Mouse (Mus musculus): ENCODE data around the gene Apoe. TPM values are rescaled to one million over a fixed set of nuclear protein-coding genes. Genes with fewer than 3 reads are reported as not detected.

Apoe gene
- total RNA-seq, 2 experiments from 2014 or later: 100 to 116 TPM

DNA sequence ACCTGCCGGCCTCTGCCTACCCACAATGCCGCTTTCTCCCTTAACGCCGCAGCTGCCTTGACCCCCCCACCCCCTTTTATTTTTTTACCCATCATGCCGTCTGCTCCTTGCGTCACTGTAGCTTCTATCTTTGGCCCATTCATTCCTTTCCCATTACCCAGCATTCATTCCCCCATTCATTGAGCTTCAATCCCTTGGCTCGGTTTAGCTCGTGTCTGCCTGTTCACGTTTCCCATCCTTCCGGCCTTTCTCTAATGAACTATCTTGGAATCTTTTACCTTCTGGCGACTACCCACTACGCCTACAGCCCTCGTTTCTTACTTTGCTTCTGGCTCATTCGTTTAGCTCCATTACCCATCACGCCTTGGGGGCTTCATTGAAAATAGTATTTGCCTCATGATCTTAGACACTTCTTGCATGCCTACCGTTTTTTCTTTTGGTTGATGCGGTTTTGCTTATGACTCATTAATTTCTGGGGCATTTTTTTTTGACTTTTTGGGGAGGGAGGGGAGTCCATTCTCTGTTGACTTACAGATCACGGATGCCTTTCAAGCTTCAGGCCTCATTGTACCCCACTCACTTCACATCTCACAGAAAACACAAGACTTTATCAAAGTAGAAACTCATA lies 17.2 kb upstream of the Apoe start:
- DNase-seq: no peak

GRCm38 (mm10) chr7:19715239-19716054 lies 16.5 kb upstream of the Apoe start, which contains the start of gene Tomm40:
Gene Tomm40, minus strand, starts transcription at chr7:19715438.
- peak; percentile 94 for DNase-seq

GRCm38 (mm10) chr7:19714836-19715235 lies 15.8 kb upstream of the Apoe start:
- DNase-seq: peak; percentile 45

DNA sequence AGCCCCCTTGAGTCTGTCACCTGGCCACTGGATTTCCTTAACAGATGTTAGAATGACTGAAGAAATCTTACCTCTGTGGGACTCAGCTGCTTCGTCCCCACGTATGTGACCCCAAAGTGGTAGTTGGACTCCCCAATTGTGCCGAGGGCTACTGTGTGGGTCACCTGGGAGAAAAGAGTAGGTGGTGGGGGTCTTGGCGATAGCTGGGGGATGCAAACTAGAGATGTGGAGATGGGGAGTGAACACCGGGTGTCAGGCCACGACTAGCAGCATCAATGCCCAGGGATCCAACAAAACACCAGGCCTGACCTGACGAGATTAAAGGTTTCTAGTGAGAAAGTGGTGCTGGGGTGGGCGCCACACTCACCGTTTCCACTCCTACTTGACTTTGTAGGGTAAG lies 14.6 kb upstream of the Apoe start:
- DNase-seq: no peak

DNA sequence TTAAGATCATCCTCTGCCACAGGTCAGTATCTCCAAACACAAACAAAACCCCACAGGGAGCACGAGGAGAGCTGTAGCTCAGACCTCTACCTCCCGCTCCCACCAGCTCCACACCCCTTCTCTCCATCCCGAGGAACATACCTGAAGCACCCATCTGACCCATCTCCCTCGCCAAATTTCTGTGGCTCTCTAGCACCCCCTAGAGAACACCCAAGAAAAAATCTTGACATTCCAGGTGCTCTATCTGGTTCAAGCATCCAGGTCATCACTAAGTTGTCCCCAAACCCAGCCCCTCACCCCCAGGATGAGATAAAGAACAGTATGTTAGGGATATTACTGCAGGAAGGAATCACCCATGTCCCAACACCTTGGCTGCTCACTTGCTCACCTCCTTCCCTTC lies 14.2 kb upstream of the Apoe start:
- DNase-seq: no peak

- DNase-seq: no peak
Observed at GRCm38 (mm10) chr7:19712414-19712813, 13.4 kb upstream of the Apoe start.

DNA sequence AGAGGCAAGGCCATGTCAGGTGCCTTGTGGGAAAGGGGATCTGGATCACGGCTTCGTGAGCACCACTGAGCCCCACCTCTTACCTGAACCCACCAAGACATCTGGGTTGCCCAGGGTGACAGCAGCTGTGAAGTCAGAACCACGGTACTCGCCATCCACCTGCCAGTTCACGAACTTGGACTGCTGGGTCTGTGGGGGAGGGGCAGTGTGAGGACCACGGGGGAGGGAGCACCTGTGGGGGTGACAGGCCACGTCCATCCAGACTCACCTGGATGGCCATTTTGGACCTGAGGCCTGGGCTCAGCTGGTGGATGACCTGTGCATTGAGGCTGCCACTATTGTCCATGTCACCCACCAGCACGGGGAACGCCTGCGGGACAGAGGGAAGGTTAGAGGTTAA lies 11.7 kb upstream of the Apoe start:
- no peak for DNase-seq

DNA sequence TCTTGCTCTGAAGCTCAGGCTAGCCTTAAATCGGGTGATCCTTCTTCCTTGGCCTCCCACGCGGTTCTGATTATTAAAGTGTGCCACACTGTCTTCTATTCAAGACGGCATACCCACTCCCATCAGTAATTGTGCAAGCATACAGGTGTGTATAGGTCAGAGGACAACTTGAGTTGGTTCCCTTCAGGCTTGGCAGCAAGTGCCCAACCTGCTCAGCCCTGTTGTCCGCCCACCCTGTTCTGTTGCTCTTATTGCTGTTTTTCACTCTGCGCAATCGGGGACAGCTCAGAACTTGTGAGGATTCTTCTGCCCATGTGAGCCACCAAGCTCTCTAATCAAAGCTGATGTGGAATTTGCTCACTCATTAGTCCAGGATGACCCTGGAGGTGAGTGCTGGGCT lies 6.3 kb upstream of the Apoe start:
- DNase-seq: no peak

DNA sequence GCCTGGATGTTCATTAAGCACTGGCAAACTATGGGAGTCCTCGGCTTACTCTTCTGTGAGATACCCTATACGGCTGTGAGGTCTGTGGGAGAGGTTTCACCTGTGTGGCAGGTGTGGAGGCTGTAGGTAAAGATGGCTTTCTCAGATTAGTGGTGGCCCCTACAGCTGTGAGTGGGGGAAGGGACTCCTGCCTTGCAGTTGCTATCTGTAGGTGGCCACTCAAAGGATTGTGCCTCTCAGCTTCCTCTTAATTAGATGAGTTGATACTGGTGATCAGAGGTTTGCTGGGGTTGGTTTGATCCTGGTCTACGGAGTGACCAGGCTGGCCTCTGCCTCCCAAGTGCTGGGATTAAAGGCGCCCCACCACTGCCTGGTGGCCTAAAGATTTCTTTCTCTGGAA lies 5.5 kb upstream of the Apoe start:
- no peak for DNase-seq

- DNase-seq: no peak
Observed at GRCm38 (mm10) chr7:19702859-19703555, 4.0 kb upstream of the Apoe start.

DNA sequence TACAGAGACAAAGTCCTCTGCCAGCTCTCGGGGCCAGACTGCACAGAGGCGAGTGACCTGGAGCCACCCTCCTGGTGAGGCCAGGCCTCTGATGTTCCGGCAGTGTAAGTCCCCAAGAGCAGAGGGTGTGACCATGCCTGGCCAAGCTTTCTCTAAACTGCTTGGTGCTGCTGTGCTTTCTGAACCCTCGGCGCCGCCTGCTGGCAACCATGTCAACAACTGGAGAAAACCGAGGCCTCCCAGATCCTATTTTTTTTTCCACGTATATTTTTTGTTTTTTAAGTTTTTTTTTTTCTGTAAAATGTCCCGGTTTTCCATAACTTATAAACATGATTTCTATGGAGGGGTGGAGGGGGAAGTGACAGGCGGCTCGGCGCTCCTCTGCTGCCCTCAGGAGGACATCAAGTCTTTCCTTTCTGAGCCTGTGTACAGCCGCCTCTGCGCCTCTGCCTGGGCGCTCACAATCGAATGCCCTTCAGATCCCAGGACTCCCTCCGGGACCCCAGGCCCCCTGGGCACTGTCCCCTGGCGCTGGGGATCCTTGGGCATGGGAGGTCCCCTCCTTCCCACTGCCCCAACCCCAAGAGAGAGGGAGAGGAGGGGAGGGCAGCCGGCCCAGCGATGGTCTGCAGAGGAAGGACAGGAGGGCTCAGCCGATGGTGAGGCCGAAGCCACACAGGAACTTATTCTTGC lies 2.2 kb upstream of the Apoe start:
- peak; percentile 70 for DNase-seq

- DNase-seq: no peak
Observed at GRCm38 (mm10) chr7:19700299-19701068, 1.5 kb upstream of the Apoe start.

- DNase-seq: no peak
Observed at GRCm38 (mm10) chr7:19699827-19700148, 800 bp upstream of the Apoe start.

DNA sequence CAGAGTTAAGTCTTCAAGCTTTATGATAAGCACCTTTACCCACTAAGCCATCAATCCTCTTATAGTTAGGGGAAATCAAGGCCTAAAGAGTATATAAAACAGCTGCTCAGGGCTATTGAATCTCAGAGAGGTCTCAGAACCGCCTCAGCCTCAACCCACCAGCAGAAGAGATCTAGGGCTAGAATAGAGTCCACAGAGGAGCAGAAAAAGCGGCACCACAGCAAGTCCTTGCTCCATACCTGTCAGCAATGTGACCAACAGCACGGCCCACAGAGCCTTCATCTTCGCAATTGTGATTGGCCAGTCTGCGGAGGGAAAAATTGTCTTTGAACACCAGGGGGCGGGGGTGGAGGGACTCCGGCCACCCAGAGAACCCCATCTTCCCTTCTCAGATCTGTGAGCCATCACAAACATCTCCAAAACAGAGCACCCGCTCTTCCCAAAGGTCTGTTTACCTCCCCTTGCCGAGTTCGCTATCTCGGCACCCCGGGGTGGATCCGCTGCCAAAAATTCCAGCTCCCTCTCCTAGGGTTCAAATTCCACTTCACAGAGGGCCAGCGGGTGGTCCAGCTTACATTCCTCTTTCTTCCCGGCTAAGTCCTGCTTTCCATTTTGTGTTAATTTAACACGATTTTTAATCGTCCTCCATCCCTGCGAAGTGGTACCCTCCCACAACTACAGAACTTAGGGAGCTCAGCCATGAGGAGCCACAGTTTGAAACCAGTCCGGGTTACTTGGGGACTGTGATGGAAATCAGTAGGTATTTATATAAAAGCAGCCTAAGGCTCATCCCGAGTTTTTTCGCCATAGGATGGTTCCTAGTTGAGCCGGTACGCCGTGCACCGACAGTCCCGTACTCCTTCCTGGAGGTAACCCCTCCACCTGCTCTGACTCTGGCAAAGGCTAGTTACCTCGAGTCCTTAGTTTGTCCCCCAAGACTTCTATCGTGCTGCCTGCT lies 760 bp downstream of the Apoe start:
- no peak for DNase-seq

GRCm38 (mm10) chr7:19696336-19696873 lies 2.6 kb downstream of the Apoe start:
- DNase-seq: no peak

DNA sequence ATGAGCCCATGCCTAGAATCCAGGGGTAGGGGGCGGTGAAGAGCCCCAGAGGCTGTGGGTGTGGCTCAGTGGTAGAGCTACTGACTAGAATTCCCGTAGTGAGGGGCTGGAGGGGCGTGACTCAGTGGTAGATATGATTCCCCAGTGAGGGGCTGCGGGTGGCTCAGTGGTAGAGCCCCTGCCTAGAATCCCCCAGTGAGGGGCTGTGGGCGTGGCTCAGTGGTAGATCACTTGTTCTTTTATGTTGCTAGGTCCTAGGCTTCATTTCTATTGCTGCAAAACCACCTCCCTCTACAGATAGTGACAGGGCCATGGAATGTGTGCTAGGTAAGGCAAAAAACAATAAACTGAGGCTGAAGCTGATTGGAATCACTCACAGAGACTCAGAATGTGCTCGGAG lies 3.1 kb downstream of the Apoe start:
- no peak for DNase-seq

DNA sequence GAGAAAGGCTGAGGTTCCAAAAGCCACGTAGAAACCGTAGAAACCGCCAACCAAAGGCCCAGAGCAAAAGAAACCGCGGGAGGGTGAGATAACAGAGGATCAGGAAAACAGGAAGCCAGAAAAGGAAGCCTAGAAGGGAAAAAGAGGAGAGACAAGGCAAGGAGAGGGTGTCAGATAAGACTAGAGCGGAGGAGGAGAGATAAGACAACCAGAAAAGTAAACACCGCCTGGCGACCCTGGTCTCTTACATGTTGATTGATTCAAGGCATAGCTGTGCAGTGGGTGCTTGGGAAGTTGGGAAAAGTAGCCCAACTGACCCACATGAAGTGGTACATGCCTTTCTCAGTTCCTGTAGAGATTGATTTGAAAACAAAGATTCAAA lies 3.8 kb downstream of the Apoe start:
- DNase-seq: no peak

GRCm38 (mm10) chr7:19694336-19695212 lies 4.4 kb downstream of the Apoe start:
- no peak for DNase-seq

DNA sequence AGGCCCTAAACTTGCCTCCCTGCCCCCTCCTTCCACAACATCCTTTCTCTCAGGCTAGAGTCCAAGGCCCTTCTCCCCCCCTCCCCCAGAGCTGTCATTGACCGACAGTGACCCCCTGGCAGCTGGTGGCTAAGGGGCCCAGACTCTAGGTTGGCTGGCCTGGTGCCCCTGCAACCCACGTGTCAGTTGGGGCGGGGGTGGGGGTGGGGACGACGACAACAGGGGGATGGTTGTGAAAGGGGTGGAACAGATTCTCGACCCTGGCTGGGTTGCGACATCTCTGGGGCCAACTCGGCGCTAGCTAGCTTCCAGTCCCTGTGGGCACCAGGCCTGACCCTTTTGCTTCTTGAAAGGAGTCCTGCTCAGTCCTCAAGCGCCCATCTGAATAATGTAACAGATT lies 5.6 kb downstream of the Apoe start:
- peak; percentile 38 for DNase-seq
